Mouse (Mus musculus) myocyte (in vitro differentiated cells): ENCODE data around the gene Olfr870. TPM values are rescaled to one million over a fixed set of nuclear protein-coding genes. Genes with fewer than 3 reads are reported as not detected.
"Not testable (repeated sequence)": the region's sequence is repeated elsewhere in the genome, so short reads cannot be mapped to it uniquely, and the experiment has no call there.

Experiments
- H3K27me3 ChIP-seq: one replicate; pipeline ENCODE4 v1.6.1; 2011; ENCODE audit not compliant: control insufficient read depth, insufficient read depth, insufficient read length
- H3K36me3 ChIP-seq: one replicate; pipeline ENCODE4 v1.6.1; 2011; ENCODE audit not compliant: control insufficient read depth, insufficient read depth
- H3K4me2 ChIP-seq: one replicate; pipeline ENCODE4 v1.6.1; 2011; ENCODE audit warnings: low read depth, control low read depth
- H3K4me3 ChIP-seq: one replicate; pipeline ENCODE4 v1.5.1; 2011; ENCODE audit warnings: mild to moderate bottlenecking, control low read depth, moderate library complexity
- H3K79me2 ChIP-seq: one replicate; pipeline ENCODE4 v1.6.1; 2011; ENCODE audit not compliant: control insufficient read depth, insufficient read depth
- H3ac ChIP-seq: one replicate; pipeline ENCODE4 v1.6.1; 2011; ENCODE audit not compliant: control insufficient read depth, insufficient read length
- CEBPB ChIP-seq: IDR thresholded peaks from 2 replicates; pipeline ENCODE4 v1.6.1; 2011; ENCODE audit warnings: mild to moderate bottlenecking, moderate library complexity; ENCODE audit not compliant: poor library complexity, insufficient read depth, severe bottlenecking
- E2F4 ChIP-seq: IDR thresholded peaks from one replicate; pipeline ENCODE4 v1.6.1; 2011; ENCODE audit warnings: mild to moderate bottlenecking, control low read depth, moderate library complexity; ENCODE audit not compliant: insufficient read depth
- MAX ChIP-seq: IDR thresholded peaks from one replicate; pipeline ENCODE4 v1.6.1; 2011; ENCODE audit warnings: low read depth, mild to moderate bottlenecking, control low read depth
- MYOD1 ChIP-seq, 3 experiments: IDR thresholded peaks; one replicate each; pipeline ENCODE4 v1.6.1; 2011; ENCODE audit warnings: control low read depth in 2 of 3, low read depth in 2 of 3, mild to moderate bottlenecking in 2 of 3, moderate library complexity in 1 of 3; ENCODE audit not compliant: insufficient read length in 2 of 3, control insufficient read depth in 1 of 3
- MYOG ChIP-seq, 3 experiments: IDR thresholded peaks; one replicate each; pipeline ENCODE4 v1.6.1; 2011; ENCODE audit warnings: control low read depth in 2 of 3, low read depth in 2 of 3, mild to moderate bottlenecking in 2 of 3; ENCODE audit not compliant: insufficient read length in 2 of 3, control insufficient read depth in 1 of 3, insufficient read depth in 1 of 3
- POLR2A ChIP-seq: IDR thresholded peaks from one replicate; pipeline ENCODE4 v1.6.1; 2011; ENCODE audit warnings: low read depth, mild to moderate bottlenecking, control low read depth, moderate library complexity; ENCODE audit not compliant: insufficient read length
- POLR2AphosphoS2 ChIP-seq: IDR thresholded peaks from one replicate; pipeline ENCODE4 v1.6.1; 2011; ENCODE audit warnings: low read depth, control low read depth; ENCODE audit not compliant: insufficient read length
- REST ChIP-seq: IDR thresholded peaks from one replicate; pipeline ENCODE4 v1.6.1; 2011; ENCODE audit warnings: mild to moderate bottlenecking, control low read depth, moderate library complexity; ENCODE audit not compliant: insufficient read depth, insufficient read length
- SRF ChIP-seq: IDR thresholded peaks from one replicate; pipeline ENCODE4 v1.6.1; 2011; ENCODE audit warnings: low read depth; ENCODE audit not compliant: control insufficient read depth, insufficient read length
- TCF12 ChIP-seq: IDR thresholded peaks from one replicate; pipeline ENCODE4 v1.6.1; 2011; ENCODE audit warnings: mild to moderate bottlenecking, control low read depth; ENCODE audit not compliant: poor library complexity, insufficient read depth, severe bottlenecking
- TCF3 ChIP-seq: IDR thresholded peaks from one replicate; pipeline ENCODE4 v1.6.1; 2011; ENCODE audit warnings: low read depth, control low read depth; ENCODE audit not compliant: insufficient read length
- USF1 ChIP-seq: IDR thresholded peaks from one replicate; pipeline ENCODE4 v1.6.1; 2011; ENCODE audit warnings: low read depth, mild to moderate bottlenecking, control low read depth, moderate library complexity
- polyA plus RNA-seq: library from polyadenylated mRNA; unstranded; fragments of >200 nt; fragmentation: generic; extraction: Trizol; gene quantifications from one replicate; pipeline ENCODE4 v1.2.1, GENCODE M21; 2012; ENCODE audit warnings: missing spikeins

Gene Olfr870
- polyA plus RNA-seq: not detected

- TF ChIP-seq POLR2A (no peak), TCF3 (no peak), MAX (no peak), CEBPB (no peak), SRF (no peak), POLR2AphosphoS2 (no peak), REST (no peak), E2F4 (no peak)
- no peaks in the 10 kb centered on the region for H3K27me3 ChIP-seq
- H3K36me3 ChIP-seq: no peaks in the 10 kb centered on the region
- H3K4me2 ChIP-seq: no peak within 1 kb of the TSS
- H3K4me3 ChIP-seq: no peak within 1 kb of the TSS
- H3K79me2 ChIP-seq: no peaks in the 10 kb centered on the region
- no peak within 1 kb of the TSS for H3ac ChIP-seq
These were observed at the start of gene Olfr870 for GRCm38 (mm10) chr9:20173957-20174356. TSS of gene Olfr870 (minus strand) at chr9:20174057.

GRCm38 (mm10) chr9:20211907-20212306 is 38.0 kb upstream of the Olfr870 start, which contains the start of gene Olfr871:
TSS of gene Olfr871 (plus strand) at chr9:20212207.
- Histone ChIP-seq H3K4me2 (no peak within 1 kb of the TSS), H3K27me3 (no peaks in the 10 kb centered on the region), H3K79me2 (no peaks in the 10 kb centered on the region), H3ac (no peak within 1 kb of the TSS), H3K36me3 (no peaks in the 10 kb centered on the region), H3K4me3 (no peak within 1 kb of the TSS)
- TF ChIP-seq USF1 (no peak), SRF (no peak), MAX (no peak), MYOG (IDR thresholded peaks at IDR 0.05; ENCODE audit: control insufficient read depth in 1 of 3, insufficient read depth in 1 of 3, insufficient read length in 2 of 3, low read depth in 2 of 3) (no peak), TCF12 (no peak), E2F4 (no peak), MYOD1 (IDR thresholded peaks at IDR 0.05; ENCODE audit: control insufficient read depth in 1 of 3, insufficient read length in 2 of 3, low read depth in 2 of 3) (no peak), REST (no peak), CEBPB (no peak), POLR2AphosphoS2 (no peak), TCF3 (no peak), POLR2A (no peak)

GRCm38 (mm10) chr9:20211477-20211876 is 37.6 kb upstream of the Olfr870 start:
- H3K4me3 ChIP-seq: no peak overlapping the region
- TF ChIP-seq USF1: no peak
- no peak for TF ChIP-seq MYOD1 (IDR thresholded peaks at IDR 0.05; ENCODE audit: control insufficient read depth in 1 of 3, insufficient read length in 2 of 3, low read depth in 2 of 3)
- no peak for TF ChIP-seq POLR2AphosphoS2
- no peak for TF ChIP-seq MAX
- TF ChIP-seq MYOG (IDR thresholded peaks at IDR 0.05; ENCODE audit: control insufficient read depth in 1 of 3, insufficient read depth in 1 of 3, insufficient read length in 2 of 3, low read depth in 2 of 3): no peak
- no peak for TF ChIP-seq TCF3
- TF ChIP-seq TCF12: no peak
- TF ChIP-seq REST: no peak
- TF ChIP-seq SRF: no peak
- TF ChIP-seq POLR2A: no peak
- no peak for TF ChIP-seq E2F4
- TF ChIP-seq CEBPB: no peak

GRCm38 (mm10) chr9:20210812-20211211 is 37.0 kb upstream of the Olfr870 start:
- no peak overlapping the region for H3K4me2 ChIP-seq
- H3ac ChIP-seq: no peak overlapping the region
- TF ChIP-seq POLR2AphosphoS2 (no peak), E2F4 (no peak), MAX (no peak), CEBPB (no peak), USF1 (no peak), MYOD1 (IDR thresholded peaks at IDR 0.05; ENCODE audit: control insufficient read depth in 1 of 3, insufficient read length in 2 of 3, low read depth in 2 of 3) (no peak), SRF (no peak), REST (no peak), TCF12 (no peak), MYOG (IDR thresholded peaks at IDR 0.05; ENCODE audit: control insufficient read depth in 1 of 3, insufficient read depth in 1 of 3, insufficient read length in 2 of 3, low read depth in 2 of 3) (no peak), TCF3 (no peak), POLR2A (no peak)
- no peaks in the 10 kb centered on the region for H3K36me3 ChIP-seq
- H3K4me3 ChIP-seq: no peak overlapping the region
- no peaks in the 10 kb centered on the region for H3K27me3 ChIP-seq
- no peaks in the 10 kb centered on the region for H3K79me2 ChIP-seq

More at GRCm38 (mm10) chr9:20211477-20211876, 37.6 kb upstream of the Olfr870 start:
- Histone ChIP-seq H3K79me2 (no peaks in the 10 kb centered on the region), H3ac (no peak overlapping the region), H3K36me3 (no peaks in the 10 kb centered on the region), H3K4me2 (no peak overlapping the region), H3K27me3 (no peaks in the 10 kb centered on the region)

- not testable (repeated sequence) for H3K27me3 ChIP-seq, H3K36me3 ChIP-seq, H3K79me2 ChIP-seq, H3K4me2 ChIP-seq, H3K4me3 ChIP-seq, H3ac ChIP-seq
These were observed 29.6 kb upstream of the Olfr870 start for GRCm38 (mm10) chr9:20203413-20203984.
